Mouse (Mus musculus): ENCODE results near the gene Inip. TPM values are rescaled to one million over a fixed set of nuclear protein-coding genes. Genes with fewer than 3 reads are reported as not detected.

Gene Inip
- polyA plus RNA-seq, 1 experiment, result 4.1 TPM

DNA sequence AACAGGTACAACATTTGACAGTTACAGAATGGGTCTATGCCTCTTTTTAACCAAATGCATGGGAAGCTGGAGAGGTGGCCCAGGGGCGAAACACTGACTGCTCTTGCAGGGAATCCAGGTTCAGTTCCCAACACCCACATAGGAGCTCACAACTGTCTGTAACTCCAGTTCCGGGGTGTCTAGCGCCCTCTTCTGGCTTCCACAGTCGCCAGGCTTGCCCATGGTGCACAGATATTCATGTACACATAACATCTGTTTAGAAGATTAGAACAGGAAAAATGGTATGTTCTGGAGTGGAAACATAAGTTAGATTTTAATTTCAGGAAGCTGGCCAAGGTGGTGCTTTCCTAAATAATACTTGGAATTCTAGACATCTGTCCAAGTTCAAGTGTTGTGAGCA is 41.4 kb downstream of the Inip start:
- no peaks in the 10 kb centered on the region for H3K36me3 ChIP-seq (ENCODE audit: control insufficient read depth, insufficient read depth, low read length)
- H3K4me1 ChIP-seq (ENCODE audit: control insufficient read depth, insufficient read depth, insufficient read length, low read length), result peaks cover 4% of the 10 kb centered on the region; the same call in 1 of the 2 replicates
- no peak overlapping the region for H3K27ac ChIP-seq (ENCODE audit: insufficient read depth, low read depth, low read length)
- TF ChIP-seq CTCF (IDR thresholded peaks at IDR 0.05; ENCODE audit: extremely low read depth, insufficient read length, insufficient replicate concordance, low read depth, low read length), result no peak; the same call in 1 of the 2 replicates
- no peak for TF ChIP-seq POLR2A (IDR thresholded peaks at IDR 0.05; ENCODE audit: low read depth, low read length)
- no peak overlapping the region for H3K4me3 ChIP-seq (ENCODE audit: low read depth, low read length)
- no peaks in the 10 kb centered on the region for H3K27me3 ChIP-seq (ENCODE audit: control insufficient read depth, insufficient read depth, low read length)
- 81% methylated on average over 4 of the region's 4 CpGs for WGBS

GRCm38 (mm10) chr4:59757452-59758435 is 43.6 kb downstream of the Inip start:
- Histone ChIP-seq H3K27me3 (ENCODE audit: control insufficient read depth, insufficient read depth, low read length) (no peaks in the 10 kb centered on the region), H3K4me1 (ENCODE audit: control insufficient read depth, insufficient read depth, insufficient read length, low read length) (peaks cover 4% of the 10 kb centered on the region; the same call in 1 of the 2 replicates), H3K36me3 (ENCODE audit: control insufficient read depth, insufficient read depth, low read length) (no peaks in the 10 kb centered on the region), H3K27ac (ENCODE audit: insufficient read depth, low read depth, low read length) (no peak overlapping the region), H3K4me3 (ENCODE audit: low read depth, low read length) (no peak overlapping the region)
- TF ChIP-seq CTCF (IDR thresholded peaks at IDR 0.05; ENCODE audit: extremely low read depth, insufficient read length, insufficient replicate concordance, low read depth, low read length) (no peak), POLR2A (IDR thresholded peaks at IDR 0.05; ENCODE audit: low read depth, low read length) (no peak)
- WGBS, result 82% methylated on average over 12 of the region's 12 CpGs

GRCm38 (mm10) chr4:59756332-59757082 is 44.9 kb downstream of the Inip start:
- no peak overlapping the region for H3K4me3 ChIP-seq (ENCODE audit: low read depth, low read length)
- TF ChIP-seq CTCF (IDR thresholded peaks at IDR 0.05; ENCODE audit: extremely low read depth, insufficient read length, insufficient replicate concordance, low read depth, low read length), result no peak
- no peaks in the 10 kb centered on the region for H3K36me3 ChIP-seq (ENCODE audit: control insufficient read depth, insufficient read depth, low read length)
- peaks cover 4% of the 10 kb centered on the region; the same call in 1 of the 2 replicates for H3K4me1 ChIP-seq (ENCODE audit: control insufficient read depth, insufficient read depth, insufficient read length, low read length)
- H3K27ac ChIP-seq (ENCODE audit: insufficient read depth, low read depth, low read length), result no peak overlapping the region
- H3K27me3 ChIP-seq (ENCODE audit: control insufficient read depth, insufficient read depth, low read length), result no peaks in the 10 kb centered on the region
- WGBS, result 69% methylated on average over 9 of the region's 9 CpGs

- Histone ChIP-seq H3K27ac (ENCODE audit: insufficient read depth, low read depth, low read length) (no peak overlapping the region), H3K27me3 (ENCODE audit: control insufficient read depth, insufficient read depth, low read length) (no peaks in the 10 kb centered on the region), H3K36me3 (ENCODE audit: control insufficient read depth, insufficient read depth, low read length) (no peaks in the 10 kb centered on the region), H3K4me3 (ENCODE audit: low read depth, low read length) (no peak overlapping the region), H3K4me1 (ENCODE audit: control insufficient read depth, insufficient read depth, insufficient read length, low read length) (no peaks in the 10 kb centered on the region)
- TF ChIP-seq CTCF (IDR thresholded peaks at IDR 0.05; ENCODE audit: extremely low read depth, insufficient read length, insufficient replicate concordance, low read depth, low read length), result no peak
- no peak for TF ChIP-seq POLR2A (IDR thresholded peaks at IDR 0.05; ENCODE audit: low read depth, low read length)
- 66% methylated on average over 13 of the region's 13 CpGs for WGBS
Observed at GRCm38 (mm10) chr4:59753491-59754140, 47.8 kb downstream of the Inip start.

- Histone ChIP-seq H3K4me1 (ENCODE audit: control insufficient read depth, insufficient read depth, insufficient read length, low read length) (no peaks in the 10 kb centered on the region), H3K4me3 (ENCODE audit: low read depth, low read length) (no peak overlapping the region), H3K27ac (ENCODE audit: insufficient read depth, low read depth, low read length) (no peak overlapping the region), H3K27me3 (ENCODE audit: control insufficient read depth, insufficient read depth, low read length) (no peaks in the 10 kb centered on the region), H3K36me3 (ENCODE audit: control insufficient read depth, insufficient read depth, low read length) (0 out of 2 replicates have a peak, but pooled peaks cover 2% of the 10 kb centered on the region)
- no peak for TF ChIP-seq CTCF (IDR thresholded peaks at IDR 0.05; ENCODE audit: extremely low read depth, insufficient read length, insufficient replicate concordance, low read depth, low read length)
- TF ChIP-seq POLR2A (IDR thresholded peaks at IDR 0.05; ENCODE audit: low read depth, low read length), result no peak
- 80% methylated on average over 2 of the region's 2 CpGs for WGBS
Observed at GRCm38 (mm10) chr4:59739882-59740281, 61.5 kb downstream of the Inip start.

GRCm38 (mm10) chr4:59739321-59739720 is 62.1 kb downstream of the Inip start:
- no peak overlapping the region for H3K4me3 ChIP-seq (ENCODE audit: low read depth, low read length)
- H3K27ac ChIP-seq (ENCODE audit: insufficient read depth, low read depth, low read length), result no peak overlapping the region
- no peaks in the 10 kb centered on the region for H3K27me3 ChIP-seq (ENCODE audit: control insufficient read depth, insufficient read depth, low read length)
- TF ChIP-seq CTCF (IDR thresholded peaks at IDR 0.05; ENCODE audit: extremely low read depth, insufficient read length, insufficient replicate concordance, low read depth, low read length) (peak; percentile 40; the same call in 1 of the 2 replicates), POLR2A (IDR thresholded peaks at IDR 0.05; ENCODE audit: low read depth, low read length) (no peak)
- 96% methylated on average over 4 of the region's 4 CpGs for WGBS
- H3K36me3 ChIP-seq (ENCODE audit: control insufficient read depth, insufficient read depth, low read length), result 0 out of 2 replicates have a peak, but pooled peaks cover 2% of the 10 kb centered on the region
- no peaks in the 10 kb centered on the region for H3K4me1 ChIP-seq (ENCODE audit: control insufficient read depth, insufficient read depth, insufficient read length, low read length)

Data from small intestine, adult 2 months (tissue).